Comparison of ENCODE assay signal across 8 mouse cellular contexts in the genomic region with DNA sequence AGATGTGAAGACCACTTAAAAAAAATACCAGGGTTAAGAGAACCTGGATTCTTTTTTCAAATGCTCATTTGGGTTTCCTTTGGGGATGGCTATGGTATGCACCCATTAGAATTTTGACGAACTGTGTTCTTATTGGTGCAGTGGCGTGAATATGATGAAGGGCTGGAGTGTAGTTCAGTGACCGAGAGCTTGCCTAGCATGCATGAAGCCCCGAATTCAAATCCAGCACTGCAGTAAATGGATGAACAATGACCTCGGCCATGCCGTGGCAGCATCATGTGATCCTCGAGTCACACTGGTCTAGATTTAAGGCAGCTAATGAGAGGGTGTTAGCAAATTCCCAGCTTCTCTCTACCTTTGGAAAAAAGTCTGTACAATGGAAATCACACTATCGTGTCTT.
DNase-seq lines count a peak whose midpoint lies in the region; ATAC-seq and TF ChIP-seq lines count a peak whose summit lies in the region.

No protein-coding gene starts in this region.

- no peak for ATAC-seq in embryonic facial prominence, embryonic 14.5 days (ENCODE audit: low read depth)
- no peak for ATAC-seq in hindbrain, embryonic 15.5 days (ENCODE audit: low FRiP score, low read depth)

- WGBS in kidney, adult 2 months = 66% methylated on average over 8 of the region's 8 CpGs
- 49% methylated on average over 8 of the region's 8 CpGs for WGBS in embryonic facial prominence, embryonic 14.5 days
- WGBS in hindbrain, embryonic 15.5 days = 69% methylated on average over 8 of the region's 8 CpGs

- no peak overlapping the region for H3K9ac ChIP-seq in embryonic facial prominence, embryonic 14.5 days (ENCODE audit: low read depth, low read length)
- no peak overlapping the region for H3K9ac ChIP-seq in hindbrain, embryonic 15.5 days

- no peak for TF ChIP-seq POLR2A in kidney, adult 2 months (IDR thresholded peaks at IDR 0.05; ENCODE audit: low read depth, low read length)
- TF ChIP-seq POLR2A in myocyte (IDR thresholded peaks at IDR 0.05; ENCODE audit: insufficient read length, low read depth) = no peak

- 0 out of 2 replicates have a peak overlapping the region, but pooled peaks have one; percentile 13 for H3K27ac ChIP-seq in kidney, adult 2 months (ENCODE audit: insufficient read depth, low read depth, low read length)
- peak overlapping the region; percentile 90 for H3K27ac ChIP-seq in embryonic facial prominence, embryonic 14.5 days (replicated peaks; ENCODE audit: low read depth, low read length)
- H3K27ac ChIP-seq in hindbrain, embryonic 15.5 days (replicated peaks) = peak overlapping the region; percentile 97

- no peaks in the 10 kb centered on the region for H3K36me3 ChIP-seq in kidney, adult 2 months (ENCODE audit: control insufficient read depth, insufficient read depth, low read length)
- no peaks in the 10 kb centered on the region for H3K36me3 ChIP-seq in embryonic facial prominence, embryonic 14.5 days (ENCODE audit: control insufficient read depth, insufficient read depth, low read length)
- H3K36me3 ChIP-seq in hindbrain, embryonic 15.5 days = no peaks in the 10 kb centered on the region
- H3K36me3 ChIP-seq in myocyte (ENCODE audit: control insufficient read depth, insufficient read depth) = no peaks in the 10 kb centered on the region

- no peak overlapping the region for H3ac ChIP-seq in myocyte (ENCODE audit: control insufficient read depth, insufficient read length)

- no peak for TF ChIP-seq CTCF in kidney, adult 2 months (conservative IDR thresholded peaks at IDR 0.05; ENCODE audit: insufficient read depth, insufficient read length, low read depth, low read length)

- H3K79me2 ChIP-seq in myocyte (ENCODE audit: control insufficient read depth, insufficient read depth) = no peaks in the 10 kb centered on the region

- no peaks in the 10 kb centered on the region for H3K27me3 ChIP-seq in kidney, adult 2 months (replicated peaks; ENCODE audit: control insufficient read depth, insufficient read depth, low read length)
- H3K27me3 ChIP-seq in embryonic facial prominence, embryonic 14.5 days (replicated peaks; ENCODE audit: control insufficient read depth, insufficient read depth, low read length) = no peaks in the 10 kb centered on the region
- no peaks in the 10 kb centered on the region for H3K27me3 ChIP-seq in hindbrain, embryonic 15.5 days
- no peaks in the 10 kb centered on the region for H3K27me3 ChIP-seq in myocyte (ENCODE audit: control insufficient read depth, insufficient read depth, insufficient read length)

- no peaks in the 10 kb centered on the region for H3K9me3 ChIP-seq in embryonic facial prominence, embryonic 14.5 days (ENCODE audit: control insufficient read depth, low read length)
- no peaks in the 10 kb centered on the region for H3K9me3 ChIP-seq in hindbrain, embryonic 15.5 days

- H3K4me2 ChIP-seq in embryonic facial prominence, embryonic 14.5 days (ENCODE audit: low read depth, low read length) = peak overlapping the region; percentile 46
- peak overlapping the region; percentile 46 for H3K4me2 ChIP-seq in hindbrain, embryonic 15.5 days
- H3K4me2 ChIP-seq in myocyte (ENCODE audit: low read depth) = peak overlapping the region; percentile 32

- no peak for DNase-seq in kidney, adult 2 months
- no peak for DNase-seq in kidney, adult 18-20 months
- DNase-seq in embryonic facial prominence, embryonic 14.5 days (ENCODE audit: low spot score) = no peak
- DNase-seq in adrenal gland, postnatal 4 days (ENCODE audit: low spot score in 2 of 2) = no peak
- DNase-seq in embryo, embryonic 10.5 days (ENCODE audit: low spot score) = no peak
- DNase-seq in spleen, postnatal 14 days (ENCODE audit: low spot score in 2 of 2) = no peak

- H3K4me3 ChIP-seq in kidney, adult 2 months (ENCODE audit: insufficient read depth, low read depth, low read length) = no peak overlapping the region
- no peak overlapping the region for H3K4me3 ChIP-seq in embryonic facial prominence, embryonic 14.5 days (ENCODE audit: low read depth, low read length)
- no peak overlapping the region for H3K4me3 ChIP-seq in hindbrain, embryonic 15.5 days
- no peak overlapping the region for H3K4me3 ChIP-seq in myocyte

- no peaks in the 10 kb centered on the region for H3K4me1 ChIP-seq in kidney, adult 2 months (ENCODE audit: control insufficient read depth, insufficient read depth, low read length)
- H3K4me1 ChIP-seq in embryonic facial prominence, embryonic 14.5 days (ENCODE audit: control insufficient read depth, insufficient read depth, low read length) = peaks cover 36% of the 10 kb centered on the region
- H3K4me1 ChIP-seq in hindbrain, embryonic 15.5 days (replicated peaks) = peaks cover 51% of the 10 kb centered on the region

TF ChIP-seq in myocyte, 11 proteins besides CTCF, POLR2A, EP300 and RAD21:
- TF ChIP-seq REST (IDR thresholded peaks at IDR 0.05; ENCODE audit: insufficient read depth, insufficient read length) = no peak
- TF ChIP-seq POLR2AphosphoS2 (IDR thresholded peaks at IDR 0.05; ENCODE audit: insufficient read length, low read depth) = no peak
- TF ChIP-seq SRF (IDR thresholded peaks at IDR 0.05; ENCODE audit: control insufficient read depth, insufficient read length, low read depth) = no peak
- no peak for TF ChIP-seq CEBPB (IDR thresholded peaks at IDR 0.05; ENCODE audit: insufficient read depth, poor library complexity, severe bottlenecking)
- no peak for TF ChIP-seq E2F4 (IDR thresholded peaks at IDR 0.05; ENCODE audit: insufficient read depth)

Comparison
In these comparisons a context has a peak if more than half of its experiments do, and no peak if none do; other contexts are left out.
1. H3K27ac ChIP-seq: peak in every context shown above with its lines; median percentile 97 in hindbrain, embryonic 15.5 days; 90 in embryonic facial prominence, embryonic 14.5 days; 13 in kidney, adult 2 months.